Comparison of ENCODE assay signal across 16 mouse cellular contexts in the genomic region with DNA sequence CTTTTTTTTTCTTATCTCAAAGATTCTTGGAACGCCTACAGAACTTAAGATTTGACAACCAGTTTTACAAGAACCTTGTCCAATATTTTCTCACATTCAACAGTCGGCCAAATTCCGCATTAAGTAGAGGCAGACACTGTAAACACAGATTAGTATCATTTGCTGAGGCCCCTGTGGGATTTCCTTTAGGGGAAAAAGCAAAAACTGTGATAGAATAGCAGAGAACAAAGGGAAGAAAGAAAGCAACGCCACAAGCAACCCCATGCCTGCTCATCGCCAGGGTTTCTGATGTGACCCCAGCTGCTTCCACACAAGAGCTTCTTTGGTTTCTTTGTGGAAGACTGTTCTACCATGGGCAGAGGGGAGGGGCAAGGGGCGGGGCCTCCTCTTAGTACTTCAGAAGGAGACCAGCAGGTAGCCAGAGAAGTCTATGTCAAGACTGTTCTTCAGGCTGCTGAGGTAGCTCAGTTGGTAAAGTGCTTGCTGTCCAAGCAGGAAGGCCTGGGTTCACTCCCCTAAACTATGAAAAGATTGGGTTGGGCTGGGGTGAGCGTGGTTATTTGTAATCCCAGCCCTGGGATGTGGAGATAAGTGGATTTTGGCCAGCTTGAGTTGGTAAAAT. TPM values are rescaled to one million over a fixed set of nuclear protein-coding genes. Genes with fewer than 3 reads are reported as not detected.
A peak's percentile ranks its signal among the peaks of the same experiment; 100 is the strongest.
DNase-seq lines count a peak whose midpoint lies in the region; ATAC-seq and TF ChIP-seq lines count a peak whose summit lies in the region.
"Had no signal": no experiment of that assay in that cellular context is flagged by ENCODE, and none has a peak within 500 bp of the region (broad histone marks: within the 10 kb centered on the region; RNA-seq: fewer than 3 reads in every experiment).

No protein-coding gene starts in this region.

- peak; percentile 63 for ATAC-seq in hindbrain, embryonic 11.5 days (ENCODE audit: low FRiP score)
- ATAC-seq in hindbrain, embryonic 13.5 days (ENCODE audit: low FRiP score) = no peak
- peak; percentile 25; the same call in 1 of the 2 replicates for ATAC-seq in forebrain, postnatal 0 days

- WGBS in hindbrain, embryonic 11.5 days = 19% methylated on average over 7 of the region's 7 CpGs
- 12% methylated on average over 7 of the region's 7 CpGs for WGBS in hindbrain, embryonic 13.5 days
- 13% methylated on average over 7 of the region's 7 CpGs for WGBS in forebrain, postnatal 0 days

- no peaks in the 10 kb centered on the region for H3K9me3 ChIP-seq in hindbrain, embryonic 11.5 days (ENCODE audit: control insufficient read depth, low read length)
- no peaks in the 10 kb centered on the region for H3K9me3 ChIP-seq in hindbrain, embryonic 13.5 days
- H3K9me3 ChIP-seq in forebrain, postnatal 0 days (ENCODE audit: low read length) = no peaks in the 10 kb centered on the region
- H3K9me3 ChIP-seq: stomach, embryonic 15.5 days had no signal

- H3K4me1 ChIP-seq in hindbrain, embryonic 11.5 days (replicated peaks; ENCODE audit: control insufficient read depth, insufficient read depth, low read length) = 0 out of 2 replicates have a peak, but pooled peaks cover 2% of the 10 kb centered on the region
- H3K4me1 ChIP-seq in hindbrain, embryonic 13.5 days (replicated peaks) = peaks cover 3% of the 10 kb centered on the region; the same call in 1 of the 2 replicates
- H3K4me1 ChIP-seq in forebrain, postnatal 0 days (ENCODE audit: insufficient read depth) = no peaks in the 10 kb centered on the region; the same call in 1 of the 2 replicates
- H3K4me1 ChIP-seq: stomach, embryonic 15.5 days had no signal

- no peaks in the 10 kb centered on the region for H3K27me3 ChIP-seq in hindbrain, embryonic 11.5 days (ENCODE audit: control insufficient read depth, insufficient read depth, low read length)
- no peaks in the 10 kb centered on the region; the same call in 1 of the 2 replicates for H3K27me3 ChIP-seq in hindbrain, embryonic 13.5 days
- H3K27me3 ChIP-seq in forebrain, postnatal 0 days (ENCODE audit: insufficient read depth, low read length) = no peaks in the 10 kb centered on the region
- H3K27me3 ChIP-seq: stomach, embryonic 15.5 days had no signal

- no peak overlapping the region for H3K27ac ChIP-seq in hindbrain, embryonic 11.5 days (ENCODE audit: low read depth, low read length)
- no peak overlapping the region for H3K27ac ChIP-seq in hindbrain, embryonic 13.5 days
- H3K27ac ChIP-seq in forebrain, postnatal 0 days (ENCODE audit: low read depth, low read length) = no peak overlapping the region
- H3K27ac ChIP-seq: stomach, embryonic 15.5 days had no signal

- no peak overlapping the region for H3K4me2 ChIP-seq in hindbrain, embryonic 11.5 days (replicated peaks; ENCODE audit: low read depth, low read length)
- H3K4me2 ChIP-seq in hindbrain, embryonic 13.5 days = no peak overlapping the region
- no peak overlapping the region for H3K4me2 ChIP-seq in forebrain, postnatal 0 days (ENCODE audit: low read depth)
- H3K4me2 ChIP-seq: stomach, embryonic 15.5 days had no signal

- no peak overlapping the region for H3K4me3 ChIP-seq in hindbrain, embryonic 11.5 days (ENCODE audit: low read depth, low read length)
- H3K4me3 ChIP-seq in hindbrain, embryonic 13.5 days = no peak overlapping the region
- no peak overlapping the region for H3K4me3 ChIP-seq in forebrain, postnatal 0 days (ENCODE audit: low read depth, low read length)
- H3K4me3 ChIP-seq: erythroblast, embryonic 14.5 days; stomach, embryonic 15.5 days had no signal

- TF ChIP-seq CTCF in forebrain, postnatal 0 days (IDR thresholded peaks at IDR 0.05; ENCODE audit: low read depth) = no peak

- peak; percentile 59 for DNase-seq in hindbrain, embryonic 11.5 days (ENCODE audit: low spot score)
- DNase-seq in thymus, postnatal 4 days = peak; percentile 55
- no peak for DNase-seq in thymus, adult 18-20 months
- peak; percentile 29 for DNase-seq in forebrain, postnatal 0 days
- no peak for DNase-seq in kidney, adult 11 months
- DNase-seq in cerebellum, adult 11 months = no peak
- DNase-seq in thymus, postnatal 25 days = no peak
- DNase-seq: adrenal gland, postnatal 25 days; cerebellum, adult 8-10 months; heart, adult 18-20 months; heart, postnatal 14 days; kidney, adult 18-20 months; right cerebral cortex, postnatal 4 days had no signal

- H3K36me3 ChIP-seq in hindbrain, embryonic 11.5 days (ENCODE audit: control insufficient read depth, insufficient read depth, low read length) = no peaks in the 10 kb centered on the region
- no peaks in the 10 kb centered on the region for H3K36me3 ChIP-seq in hindbrain, embryonic 13.5 days
- H3K36me3 ChIP-seq in forebrain, postnatal 0 days (ENCODE audit: insufficient read depth) = no peaks in the 10 kb centered on the region
- H3K36me3 ChIP-seq: stomach, embryonic 15.5 days had no signal

- no peak overlapping the region for H3K9ac ChIP-seq in hindbrain, embryonic 11.5 days (ENCODE audit: low read depth, low read length)
- H3K9ac ChIP-seq in hindbrain, embryonic 13.5 days = no peak overlapping the region
- H3K9ac ChIP-seq in forebrain, postnatal 0 days = no peak overlapping the region
- H3K9ac ChIP-seq: stomach, embryonic 15.5 days had no signal

RNA-seq across cellular contexts. Expression of a gene that starts 39.7 kb away (rescaled TPM):
- 0.89 and 0.99 TPM in 2 replicates for polyA plus RNA-seq in hindbrain, embryonic 11.5 days (2014; fragmentation: Nextera tagmentation; extraction: Ambion mirVana)
- 0.65 and 1.5 TPM in 2 replicates for polyA plus RNA-seq in hindbrain, embryonic 13.5 days (2015; fragmentation: Nextera tagmentation; extraction: Ambion mirVana)
- 2.4 and 3.1 TPM in 2 replicates for total RNA-seq in forebrain, postnatal 0 days (2014; rRNA removed)
- polyA plus RNA-seq in forebrain, postnatal 0 days (2015; fragmentation: Nextera tagmentation; extraction: Ambion mirVana) = 7.2 and 11.3 TPM in 2 replicates
- polyA plus RNA-seq: erythroblast, embryonic 14.5 days had no signal

Comparison
In these comparisons a context has a peak if more than half of its experiments do, and no peak if none do; other contexts are left out.
1. DNase-seq: peak in hindbrain, embryonic 11.5 days (single experiment), thymus, postnatal 4 days (single experiment) and forebrain, postnatal 0 days (single experiment); none in thymus, adult 18-20 months (0 of 2), kidney, adult 11 months (single experiment), cerebellum, adult 11 months (single experiment) and thymus, postnatal 25 days (single experiment).